ENCODE assay signal across 38 mouse cellular contexts in the genomic region with DNA sequence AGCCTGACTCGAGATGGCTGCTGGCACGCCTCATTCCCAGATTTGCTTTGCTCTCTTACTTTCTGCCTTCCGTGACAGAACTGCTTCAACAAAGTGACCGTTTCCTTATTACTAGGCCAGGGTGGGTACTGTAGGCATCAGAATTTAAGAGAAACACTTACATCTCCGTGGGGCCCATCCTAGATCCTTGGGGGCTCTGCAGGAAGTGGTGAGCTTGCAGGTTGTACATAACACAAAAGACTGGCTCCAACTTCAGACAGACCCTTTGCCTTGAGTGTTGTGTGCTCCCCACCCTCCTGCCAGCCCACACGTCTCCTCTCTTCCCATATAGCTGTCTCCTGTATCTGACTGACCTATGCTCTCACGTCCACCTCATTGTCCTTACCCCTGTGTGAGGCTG. TPM values are rescaled to one million over a fixed set of nuclear protein-coding genes. Genes with fewer than 3 reads are reported as not detected.
"Had no signal": no experiment of that assay in that cellular context is flagged by ENCODE, and none has a peak within 500 bp of the region (broad histone marks: within the 10 kb centered on the region; RNA-seq: fewer than 3 reads in every experiment).

No protein-coding gene starts in this region.

- H3K27me3 ChIP-seq: limb, embryonic 12.5 days; limb, embryonic 13.5 days; limb, embryonic 15.5 days; liver, embryonic 12.5 days; liver, embryonic 13.5 days; liver, embryonic 15.5 days; lung, embryonic 15.5 days; megakaryocyte, embryonic 14.5 days; midbrain, embryonic 12.5 days; midbrain, embryonic 13.5 days; midbrain, embryonic 15.5 days had no signal

- H3K4me1 ChIP-seq: liver, embryonic 12.5 days; liver, embryonic 13.5 days; liver, embryonic 15.5 days; lung, embryonic 15.5 days; megakaryocyte, embryonic 14.5 days; midbrain, embryonic 10.5 days; midbrain, embryonic 12.5 days; midbrain, embryonic 13.5 days; midbrain, embryonic 15.5 days had no signal

- DNase-seq: layer of hippocampus, postnatal 36 days; left cerebral cortex, postnatal 4 days; liver; liver, embryonic 13.5 days; liver, postnatal 0 days; lung, adult 18-20 months; lung, adult 2 months; lung, embryonic 14.5 days; lung, postnatal 10 days; lung, postnatal 14 days; lung, postnatal 36 days; lung, postnatal 4 days; midbrain, embryonic 14.5 days had no signal

- H3K27ac ChIP-seq: left cerebral cortex, adult 2 months; limb, embryonic 10.5 days; limb, embryonic 12.5 days; limb, embryonic 13.5 days; limb, embryonic 15.5 days; liver, embryonic 12.5 days; liver, embryonic 13.5 days; liver, embryonic 14.5 days; liver, embryonic 15.5 days; lung, embryonic 15.5 days; macrophage; midbrain, embryonic 10.5 days; midbrain, embryonic 12.5 days; midbrain, embryonic 13.5 days; midbrain, embryonic 15.5 days had no signal

- H3K4me3 ChIP-seq: left cerebral cortex, adult 2 months; limb, embryonic 10.5 days; limb, embryonic 12.5 days; limb, embryonic 13.5 days; limb, embryonic 15.5 days; liver, embryonic 12.5 days; liver, embryonic 13.5 days; liver, embryonic 15.5 days; lung, embryonic 15.5 days; megakaryocyte, embryonic 14.5 days; midbrain, embryonic 10.5 days; midbrain, embryonic 12.5 days; midbrain, embryonic 13.5 days; midbrain, embryonic 15.5 days had no signal

RNA-seq across cellular contexts. Expression of a gene that starts 37.2 kb away (rescaled TPM):
- polyA plus RNA-seq: limb, embryonic 10.5 days; limb, embryonic 11.5 days; limb, embryonic 12.5 days; limb, embryonic 13.5 days; limb, embryonic 14.5 days; limb, embryonic 15.5 days; liver, adult 2 months; liver, embryonic 11.5 days; liver, embryonic 12.5 days; liver, embryonic 13.5 days; liver, embryonic 14.5 days; liver, embryonic 15.5 days; liver, embryonic 16.5 days; liver, postnatal 0 days; lung, embryonic 14.5 days; macrophage; midbrain, embryonic 10.5 days; midbrain, embryonic 11.5 days had no signal

RNA-seq across cellular contexts. Expression of a gene that starts 37.4 kb away (rescaled TPM):
- polyA plus RNA-seq: limb, embryonic 10.5 days; limb, embryonic 11.5 days; limb, embryonic 12.5 days; limb, embryonic 13.5 days; limb, embryonic 14.5 days; limb, embryonic 15.5 days; liver, adult 2 months; liver, embryonic 11.5 days; liver, embryonic 12.5 days; liver, embryonic 13.5 days; liver, embryonic 14.5 days; liver, embryonic 16.5 days; liver, postnatal 0 days; lung, adult 2 months; lung, embryonic 14.5 days; lung, embryonic 15.5 days; lung, embryonic 16.5 days; lung, postnatal 0 days; macrophage; midbrain, embryonic 10.5 days; midbrain, embryonic 11.5 days; midbrain, embryonic 12.5 days; midbrain, embryonic 13.5 days; midbrain, embryonic 14.5 days; midbrain, embryonic 15.5 days; midbrain, embryonic 16.5 days; midbrain, postnatal 0 days had no signal

RNA-seq across cellular contexts. Expression of a gene that starts 58.4 kb away (rescaled TPM):
- polyA plus RNA-seq: liver, adult 2 months; liver, embryonic 12.5 days; liver, embryonic 14.5 days; liver, embryonic 15.5 days; liver, postnatal 0 days; macrophage had no signal
